Mouse (Mus musculus) ES-Bruce4 (cell line): ENCODE measurements at regions not wholly inside any gene's neighbourhood (a gene's known extent, or its start where the extent isn't known, plus 50 kb on each side); places are given as distances from the start of the nearest gene placed in this dataset.

Source experiments
- CTCF ChIP-seq: IDR thresholded peaks from one replicate; pipeline ENCODE4 v1.8.1; 2011; ENCODE audit warnings: low read depth, low read length
- EP300 ChIP-seq: IDR thresholded peaks from 2 replicates; pipeline ENCODE4 v1.6.1; 2011; ENCODE audit warnings: low read depth, low read length; ENCODE audit not compliant: insufficient read depth

DNA sequence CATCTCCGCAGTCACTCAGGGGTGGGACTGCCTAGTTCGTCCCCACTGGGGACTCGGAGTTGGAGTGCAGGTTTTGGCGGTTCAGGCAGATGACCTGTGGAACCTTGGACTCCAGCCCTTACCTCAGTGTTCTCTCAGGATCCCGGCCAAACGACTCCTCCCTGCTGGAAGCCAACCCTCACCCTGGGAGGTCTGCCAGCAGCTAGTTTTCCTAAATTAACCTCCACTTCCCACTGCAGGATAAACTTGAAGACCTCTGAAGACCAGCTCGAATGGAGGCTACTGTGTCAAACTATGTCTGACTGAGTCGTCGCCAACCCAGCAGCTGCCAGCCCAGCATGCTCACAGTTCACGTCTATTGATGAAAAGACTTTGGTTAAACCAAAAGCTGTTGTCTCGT is 132.1 kb upstream of the Cnot2 start:
- no peak for TF ChIP-seq EP300
- TF ChIP-seq CTCF, result no peak
